Mouse (Mus musculus) embryo, embryonic 10.5 days (tissue): Measurements from ENCODE around the gene Vip.

Experiments used
- DNase-seq: peaks from one replicate; pipeline ENCODE4 v3.0.0-alpha.2; 2015; ENCODE audit warnings: low spot score

Vip gene

GRCm38 (mm10) chr10:5639112-5639511 is at the start of gene Vip:
Vip (plus strand) TSS chr10:5639218.
- DNase-seq = peak; percentile 69

GRCm38 (mm10) chr10:5591061-5591460 is 48.0 kb upstream of the Vip start:
- no peak for DNase-seq

GRCm38 (mm10) chr10:5591996-5592395 is 47.0 kb upstream of the Vip start:
- DNase-seq = no peak

- DNase-seq = peak; percentile 4
Measured at GRCm38 (mm10) chr10:5593464-5593863, 45.6 kb upstream of the Vip start, which contains the start of gene Myct1. Myct1 (plus strand) TSS chr10:5593775.

- no peak for DNase-seq
Measured at GRCm38 (mm10) chr10:5594457-5594856, 44.6 kb upstream of the Vip start.

GRCm38 (mm10) chr10:5596559-5596958 is 42.5 kb upstream of the Vip start:
- DNase-seq = no peak

GRCm38 (mm10) chr10:5600123-5600522 is 38.9 kb upstream of the Vip start:
- peak; percentile 89 for DNase-seq

GRCm38 (mm10) chr10:5603512-5603911 is 35.5 kb upstream of the Vip start:
- no peak for DNase-seq

GRCm38 (mm10) chr10:5604371-5604770 is 34.6 kb upstream of the Vip start:
- no peak for DNase-seq

- DNase-seq = no peak
Measured at GRCm38 (mm10) chr10:5608874-5609273, 30.1 kb upstream of the Vip start.

- no peak for DNase-seq
Measured at GRCm38 (mm10) chr10:5615186-5616040, 23.6 kb upstream of the Vip start.

- DNase-seq = no peak
Measured at GRCm38 (mm10) chr10:5626268-5626667, 12.8 kb upstream of the Vip start.

GRCm38 (mm10) chr10:5633672-5634200 is 5.3 kb upstream of the Vip start:
- no peak for DNase-seq

GRCm38 (mm10) chr10:5634336-5634735 is 4.7 kb upstream of the Vip start:
- peak; percentile 34 for DNase-seq

GRCm38 (mm10) chr10:5637322-5637721 is 1.7 kb upstream of the Vip start:
- no peak for DNase-seq

- DNase-seq = no peak
Measured at GRCm38 (mm10) chr10:5681275-5681674, 42.3 kb downstream of the Vip start.

GRCm38 (mm10) chr10:5685608-5686007 is 46.6 kb downstream of the Vip start:
- DNase-seq = no peak

GRCm38 (mm10) chr10:5694351-5694750 is 55.3 kb downstream of the Vip start:
- DNase-seq = no peak
